Mouse (Mus musculus): Measurements from ENCODE around the gene Rimklb. TPM values are rescaled to one million over a fixed set of nuclear protein-coding genes. Genes with fewer than 3 reads are reported as not detected.

The Rimklb gene
- polyA plus RNA-seq, 1 experiment from 2014 or later: 0.99 TPM

DNA sequence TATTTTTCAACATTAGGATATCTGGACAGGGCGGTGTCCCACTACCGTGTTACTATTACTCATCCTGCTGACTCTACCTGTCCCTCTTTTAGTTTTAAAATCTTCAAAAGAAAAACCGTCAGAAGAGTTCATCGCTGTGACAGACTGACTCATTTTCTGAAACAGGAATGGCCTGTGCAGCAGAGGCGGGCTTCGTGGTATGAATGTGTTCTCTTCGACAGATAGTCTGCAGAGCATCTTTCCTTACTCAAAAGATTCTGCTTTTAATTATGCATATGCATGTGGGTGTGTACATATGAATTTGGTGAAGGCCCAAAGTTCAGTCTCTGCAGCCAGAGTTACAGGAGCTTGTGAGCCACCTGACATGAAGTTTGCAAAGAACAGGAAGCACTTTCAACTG is 50.7 kb downstream of the Rimklb start:
- no peak for ATAC-seq
- 92% methylated on average over 7 of the region's 7 CpGs for WGBS
- TF ChIP-seq CTCF (IDR thresholded peaks at IDR 0.05) (no peak), EP300 (IDR thresholded peaks at IDR 0.05) (no peak)

DNA sequence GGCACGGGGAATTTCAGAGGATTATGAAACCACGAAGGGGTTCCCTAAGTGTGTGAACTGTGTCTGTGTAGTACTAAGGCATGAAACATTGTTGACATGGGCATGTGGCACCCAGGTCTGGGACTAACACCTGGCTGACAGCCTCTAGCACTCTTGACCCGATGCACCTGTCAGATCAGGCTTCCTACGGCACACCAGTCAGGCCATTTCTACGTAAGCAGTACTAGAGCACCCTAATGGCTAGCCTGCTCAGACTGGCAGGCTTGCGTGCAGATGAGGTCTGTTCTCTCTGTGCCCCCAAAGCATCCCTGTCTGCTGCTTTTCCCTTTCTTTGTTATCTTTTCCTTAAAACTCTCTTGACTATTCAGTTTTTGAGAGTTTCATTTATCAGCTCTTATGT is 53.3 kb downstream of the Rimklb start:
- H3K36me3 ChIP-seq (ENCODE audit: insufficient read depth, low read length): no peaks in the 10 kb centered on the region
- WGBS: 52% methylated on average over 6 of the region's 6 CpGs
- no peak overlapping the region for H3K9ac ChIP-seq (replicated peaks; ENCODE audit: low read depth)
- no peaks in the 10 kb centered on the region for H3K27me3 ChIP-seq (replicated peaks; ENCODE audit: insufficient read depth, low read length)
- peak; percentile 10 for DNase-seq (ENCODE audit: low spot score)
- H3K9me3 ChIP-seq (ENCODE audit: low read length): no peaks in the 10 kb centered on the region
- H3K27ac ChIP-seq (ENCODE audit: low read length): no peak overlapping the region
- H3K4me3 ChIP-seq (ENCODE audit: low read depth, low read length): no peak overlapping the region
- H3K4me2 ChIP-seq (replicated peaks; ENCODE audit: low read depth, low read length): no peak overlapping the region
- TF ChIP-seq CTCF (IDR thresholded peaks at IDR 0.05) (no peak), EP300 (IDR thresholded peaks at IDR 0.05) (no peak)
- no peak for ATAC-seq
- no peaks in the 10 kb centered on the region for H3K4me1 ChIP-seq (ENCODE audit: insufficient read depth, low read depth, low read length)

More for the DNA sequence above, 50.7 kb downstream of the Rimklb start:
- H3K36me3 ChIP-seq (ENCODE audit: insufficient read depth, low read length): no peaks in the 10 kb centered on the region
- no peaks in the 10 kb centered on the region for H3K27me3 ChIP-seq (replicated peaks; ENCODE audit: insufficient read depth, low read length)
- H3K4me3 ChIP-seq (ENCODE audit: low read depth, low read length): no peak overlapping the region
- no peak overlapping the region for H3K27ac ChIP-seq (ENCODE audit: low read length)
- no peak for DNase-seq (ENCODE audit: low spot score)
- H3K9me3 ChIP-seq (ENCODE audit: low read length): no peaks in the 10 kb centered on the region
- no peaks in the 10 kb centered on the region for H3K4me1 ChIP-seq (ENCODE audit: insufficient read depth, low read depth, low read length)
- no peak overlapping the region for H3K9ac ChIP-seq (replicated peaks; ENCODE audit: low read depth)
- H3K4me2 ChIP-seq (replicated peaks; ENCODE audit: low read depth, low read length): no peak overlapping the region

DNA sequence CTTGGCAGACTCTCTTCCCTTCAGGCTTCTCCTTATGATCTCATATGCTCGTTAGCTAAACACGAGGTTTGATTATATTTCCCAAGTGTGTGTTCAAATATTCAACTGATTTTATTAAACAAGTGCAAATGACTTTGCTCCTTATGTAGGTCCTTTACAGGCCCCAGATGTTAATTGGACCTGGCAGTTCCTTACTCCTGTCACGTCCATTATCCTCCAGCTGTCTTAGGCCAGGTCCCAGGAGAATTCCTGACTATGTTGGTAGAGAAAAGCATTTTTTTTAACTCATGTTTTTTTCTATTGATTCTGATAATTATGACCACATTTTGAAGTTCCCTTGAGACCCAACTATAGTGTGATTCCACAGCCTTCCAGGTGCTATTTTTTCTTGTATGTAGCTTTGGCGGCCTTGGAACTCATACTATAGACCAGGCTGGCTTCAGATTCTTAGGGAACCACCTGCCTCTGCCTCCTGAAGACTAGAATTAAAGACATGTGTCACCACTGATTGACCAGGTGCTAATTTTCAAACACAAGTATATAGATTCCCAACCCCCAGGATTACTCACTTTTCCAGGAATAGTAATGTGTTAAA is 57.8 kb downstream of the Rimklb start:
- H3K4me2 ChIP-seq (replicated peaks; ENCODE audit: low read depth, low read length): no peak overlapping the region
- H3K36me3 ChIP-seq (ENCODE audit: insufficient read depth, low read length): no peaks in the 10 kb centered on the region
- no peaks in the 10 kb centered on the region for H3K4me1 ChIP-seq (ENCODE audit: insufficient read depth, low read depth, low read length)
- TF ChIP-seq CTCF (IDR thresholded peaks at IDR 0.05) (no peak), EP300 (IDR thresholded peaks at IDR 0.05) (no peak)
- H3K27ac ChIP-seq (ENCODE audit: low read length): no peak overlapping the region
- no peak overlapping the region for H3K4me3 ChIP-seq (ENCODE audit: low read depth, low read length)
- H3K9ac ChIP-seq (replicated peaks; ENCODE audit: low read depth): no peak overlapping the region
- ATAC-seq (no peak), DNase-seq (ENCODE audit: low spot score) (no peak)
- no peaks in the 10 kb centered on the region for H3K9me3 ChIP-seq (ENCODE audit: low read length)
- no peaks in the 10 kb centered on the region for H3K27me3 ChIP-seq (replicated peaks; ENCODE audit: insufficient read depth, low read length)
- 73% methylated on average over 4 of the region's 4 CpGs for WGBS

DNA sequence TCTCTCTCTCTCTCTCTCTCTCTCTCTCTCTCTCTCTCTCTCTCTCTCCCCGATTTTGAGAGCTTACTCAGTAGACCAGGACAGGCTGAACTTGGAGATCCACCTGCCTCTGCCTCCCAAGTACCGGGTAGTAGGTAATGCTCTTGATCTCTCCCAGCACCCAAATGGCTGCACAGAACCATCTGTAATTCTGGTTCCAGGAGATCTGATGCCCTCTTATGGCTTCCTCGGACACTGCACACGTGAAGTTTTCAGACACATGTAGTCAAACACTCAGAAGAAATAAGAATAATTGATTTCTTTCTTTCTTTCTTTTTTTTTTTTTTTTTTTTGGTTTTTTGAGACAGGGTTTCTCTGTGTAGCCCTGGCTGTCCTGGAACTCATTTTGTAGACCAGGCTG is 59.3 kb downstream of the Rimklb start:
- WGBS: 86% methylated on average over 4 of the region's 4 CpGs
- Histone ChIP-seq H3K4me2 (replicated peaks; ENCODE audit: low read depth, low read length) (no peak overlapping the region), H3K27ac (ENCODE audit: low read length) (no peak overlapping the region), H3K27me3 (replicated peaks; ENCODE audit: insufficient read depth, low read length) (no peaks in the 10 kb centered on the region), H3K9ac (replicated peaks; ENCODE audit: low read depth) (no peak overlapping the region), H3K9me3 (ENCODE audit: low read length) (no peaks in the 10 kb centered on the region), H3K4me3 (ENCODE audit: low read depth, low read length) (no peak overlapping the region), H3K36me3 (ENCODE audit: insufficient read depth, low read length) (no peaks in the 10 kb centered on the region), H3K4me1 (ENCODE audit: insufficient read depth, low read depth, low read length) (no peaks in the 10 kb centered on the region)
- DNase-seq (ENCODE audit: low spot score) (no peak), ATAC-seq (no peak)
- TF ChIP-seq CTCF (IDR thresholded peaks at IDR 0.05) (no peak), EP300 (IDR thresholded peaks at IDR 0.05) (no peak)

DNA sequence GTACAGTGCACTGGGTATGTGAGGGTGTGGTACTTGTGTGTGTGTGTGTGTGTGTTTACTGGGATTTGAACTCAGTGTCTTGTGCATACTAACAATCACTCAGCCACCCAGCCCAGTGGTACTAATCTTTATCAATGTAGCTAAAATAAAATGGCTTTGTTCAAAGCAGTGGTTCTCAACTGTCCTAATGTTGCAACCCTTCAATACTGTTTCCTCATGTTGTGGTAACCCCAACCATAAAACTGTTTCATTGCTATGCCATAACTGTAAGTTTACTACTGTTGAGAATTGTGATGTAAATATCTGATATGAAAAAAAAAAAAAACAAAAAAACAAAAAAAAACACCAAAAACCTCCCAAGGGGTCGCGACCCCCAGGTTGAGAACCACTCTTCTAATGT is 63.3 kb downstream of the Rimklb start:
- TF ChIP-seq CTCF (IDR thresholded peaks at IDR 0.05) (no peak), EP300 (IDR thresholded peaks at IDR 0.05) (no peak)
- H3K27me3 ChIP-seq (replicated peaks; ENCODE audit: insufficient read depth, low read length): no peaks in the 10 kb centered on the region
- H3K36me3 ChIP-seq (ENCODE audit: insufficient read depth, low read length): no peaks in the 10 kb centered on the region
- DNase-seq (ENCODE audit: low spot score): no peak
- no peak overlapping the region for H3K27ac ChIP-seq (ENCODE audit: low read length)
- H3K4me3 ChIP-seq (ENCODE audit: low read depth, low read length): no peak overlapping the region
- no peak overlapping the region for H3K9ac ChIP-seq (replicated peaks; ENCODE audit: low read depth)
- no peak for ATAC-seq
- no peaks in the 10 kb centered on the region for H3K9me3 ChIP-seq (ENCODE audit: low read length)
- H3K4me1 ChIP-seq (ENCODE audit: insufficient read depth, low read depth, low read length): no peaks in the 10 kb centered on the region
- 90% methylated on average over 2 of the region's 2 CpGs for WGBS
- H3K4me2 ChIP-seq (replicated peaks; ENCODE audit: low read depth, low read length): no peak overlapping the region

DNA sequence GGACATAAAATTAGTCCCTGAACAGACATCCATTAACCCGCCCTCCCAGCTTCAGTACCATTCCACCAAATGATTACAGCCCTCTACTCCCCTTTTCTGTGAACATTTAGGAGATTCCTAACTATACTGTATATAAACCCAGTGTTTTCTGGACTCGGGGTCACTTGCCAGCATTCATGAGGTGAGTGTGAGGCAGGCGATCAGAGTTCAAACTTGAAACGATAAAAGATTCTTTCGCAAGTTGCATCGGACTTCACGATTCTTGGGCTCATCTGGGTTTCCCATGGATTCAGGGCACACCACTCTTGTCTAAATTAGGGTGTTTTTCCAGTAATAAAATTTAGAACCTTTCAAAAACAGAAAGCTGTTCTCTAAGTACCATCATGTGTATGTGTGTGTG is 71.1 kb downstream of the Rimklb start:
- ATAC-seq (no peak), DNase-seq (ENCODE audit: low spot score) (no peak)
- TF ChIP-seq CTCF (IDR thresholded peaks at IDR 0.05) (no peak), EP300 (IDR thresholded peaks at IDR 0.05) (no peak)
- 78% methylated on average over 7 of the region's 7 CpGs for WGBS
- Histone ChIP-seq H3K4me3 (ENCODE audit: low read depth, low read length) (no peak overlapping the region), H3K4me2 (replicated peaks; ENCODE audit: low read depth, low read length) (no peak overlapping the region), H3K9me3 (ENCODE audit: low read length) (no peaks in the 10 kb centered on the region), H3K4me1 (ENCODE audit: insufficient read depth, low read depth, low read length) (no peaks in the 10 kb centered on the region), H3K36me3 (ENCODE audit: insufficient read depth, low read length) (no peaks in the 10 kb centered on the region), H3K27ac (ENCODE audit: low read length) (no peak overlapping the region), H3K27me3 (replicated peaks; ENCODE audit: insufficient read depth, low read length) (no peaks in the 10 kb centered on the region), H3K9ac (replicated peaks; ENCODE audit: low read depth) (no peak overlapping the region)

DNA sequence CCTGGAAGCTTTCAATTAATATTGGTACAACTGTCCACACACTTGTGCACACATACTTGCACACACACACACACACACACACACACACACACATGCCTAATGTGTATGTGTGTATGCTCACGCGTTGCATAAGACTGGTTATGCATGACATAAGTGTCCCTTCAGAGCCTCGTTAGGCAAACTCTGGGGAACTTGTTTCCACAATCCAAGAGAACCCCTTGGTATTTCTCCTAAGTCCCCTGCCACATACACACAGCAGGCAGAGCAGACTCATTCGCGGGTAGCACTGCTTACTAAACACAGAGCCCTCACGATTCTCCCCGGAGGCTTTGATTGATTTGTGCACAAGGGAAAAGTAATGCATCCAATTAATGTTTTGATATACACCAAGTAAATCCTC is 81.5 kb downstream of the Rimklb start:
- WGBS: 65% methylated on average over 7 of the region's 7 CpGs

More for the DNA sequence above, 81.5 kb downstream of the Rimklb start:
- no peak overlapping the region for H3K4me3 ChIP-seq (ENCODE audit: low read depth, low read length)
- no peaks in the 10 kb centered on the region for H3K36me3 ChIP-seq (ENCODE audit: insufficient read depth, low read length)
- TF ChIP-seq EP300 (IDR thresholded peaks at IDR 0.05): no peak
- no peak for TF ChIP-seq CTCF (IDR thresholded peaks at IDR 0.05)
- H3K9ac ChIP-seq (replicated peaks; ENCODE audit: low read depth): no peak overlapping the region
- DNase-seq (ENCODE audit: low spot score) (no peak), ATAC-seq (no peak)
- no peaks in the 10 kb centered on the region for H3K4me1 ChIP-seq (ENCODE audit: insufficient read depth, low read depth, low read length)
- no peak overlapping the region for H3K27ac ChIP-seq (ENCODE audit: low read length)
- no peak overlapping the region for H3K4me2 ChIP-seq (replicated peaks; ENCODE audit: low read depth, low read length)
- H3K27me3 ChIP-seq (replicated peaks; ENCODE audit: insufficient read depth, low read length): no peaks in the 10 kb centered on the region
- H3K9me3 ChIP-seq (ENCODE audit: low read length): no peaks in the 10 kb centered on the region

All from lung, postnatal 0 days (tissue).